Comparison of ENCODE assay signal across 13 mouse cellular contexts in genomic region chr17:66686701-66687489, GRCm38 (mm10).
DNase-seq lines count a peak whose midpoint lies in the region; ATAC-seq and TF ChIP-seq lines count a peak whose summit lies in the region.
"Had no signal": no experiment of that assay in that cellular context is flagged by ENCODE, and none has a peak within 500 bp of the region (broad histone marks: within the 10 kb centered on the region; RNA-seq: fewer than 3 reads in every experiment).

No protein-coding gene starts in this region.

- peaks cover 10% of the 10 kb centered on the region for H3K4me1 ChIP-seq in hindbrain, embryonic 16.5 days (ENCODE audit: control insufficient read depth, insufficient read depth, low read depth, low read length)
- no peaks in the 10 kb centered on the region for H3K4me1 ChIP-seq in midbrain, postnatal 0 days (ENCODE audit: insufficient read depth, low read length)

- H3K4me3 ChIP-seq in hindbrain, embryonic 16.5 days (ENCODE audit: low read length) = no peak overlapping the region
- no peak overlapping the region for H3K4me3 ChIP-seq in midbrain, postnatal 0 days (ENCODE audit: low read depth, low read length)
- H3K4me3 ChIP-seq: limb, embryonic 12.5 days had no signal

- H3K9ac ChIP-seq in hindbrain, embryonic 16.5 days (ENCODE audit: low read depth, low read length) = no peak overlapping the region
- no peak overlapping the region for H3K9ac ChIP-seq in midbrain, postnatal 0 days (replicated peaks; ENCODE audit: low read length, poor library complexity, severe bottlenecking)
- H3K9ac ChIP-seq: limb, embryonic 12.5 days; lung, embryonic 14.5 days had no signal

- DNase-seq in layer of hippocampus, adult 11-12 months (ENCODE audit: low spot score) = peak; percentile 17
- no peak for DNase-seq in layer of hippocampus, postnatal 25 days (ENCODE audit: extremely low spot score in 1 of 2, low spot score in 1 of 2)
- peak; percentile 19 for DNase-seq in cerebellum, adult 8-10 months
- peak; percentile 82 for DNase-seq in midbrain, postnatal 0 days (ENCODE audit: low spot score)
- DNase-seq in adrenal gland, adult (ENCODE audit: inconsistent age in 2 of 2, low spot score in 1 of 2) = no peak
- no peak for DNase-seq in adrenal gland, postnatal 25 days
- DNase-seq: kidney, postnatal 14 days; lung, embryonic 14.5 days; thymus, postnatal 14 days had no signal

- H3K9me3 ChIP-seq in hindbrain, embryonic 16.5 days (ENCODE audit: control insufficient read depth, low read length) = no peaks in the 10 kb centered on the region
- no peaks in the 10 kb centered on the region for H3K9me3 ChIP-seq in midbrain, postnatal 0 days (ENCODE audit: low read length)
- H3K9me3 ChIP-seq: limb, embryonic 12.5 days had no signal

- no peak for TF ChIP-seq CTCF in midbrain, postnatal 0 days (IDR thresholded peaks at IDR 0.05)

- ATAC-seq in hindbrain, embryonic 16.5 days = peak; percentile 79
- ATAC-seq in midbrain, postnatal 0 days (ENCODE audit: low FRiP score) = peak; percentile 63; the same call in 1 of the 2 replicates
- no peak for ATAC-seq in erythroid progenitor cell, adult 5-6 weeks (replicated peaks; ENCODE audit: low FRiP score, poor library complexity, severe bottlenecking)
- ATAC-seq: Patski had no signal

- peak overlapping the region; percentile 42 for H3K27ac ChIP-seq in hindbrain, embryonic 16.5 days (ENCODE audit: low read depth, low read length)
- H3K27ac ChIP-seq in midbrain, postnatal 0 days (ENCODE audit: low read depth, low read length) = no peak overlapping the region
- H3K27ac ChIP-seq: limb, embryonic 12.5 days had no signal

- peaks cover 4% of the 10 kb centered on the region; the same call in 1 of the 2 replicates for H3K36me3 ChIP-seq in hindbrain, embryonic 16.5 days (ENCODE audit: control insufficient read depth, insufficient read depth, low read length)
- peaks cover 10% of the 10 kb centered on the region; the same call in 1 of the 2 replicates for H3K36me3 ChIP-seq in midbrain, postnatal 0 days (ENCODE audit: insufficient read depth, low read length)
- H3K36me3 ChIP-seq: limb, embryonic 12.5 days had no signal

- 47% methylated on average over 25 of the region's 25 CpGs for WGBS in hindbrain, embryonic 16.5 days
- 50% methylated on average over 25 of the region's 25 CpGs for WGBS in midbrain, postnatal 0 days

- H3K27me3 ChIP-seq in hindbrain, embryonic 16.5 days (replicated peaks; ENCODE audit: control insufficient read depth, insufficient read depth, low read length) = no peaks in the 10 kb centered on the region
- H3K27me3 ChIP-seq in midbrain, postnatal 0 days (ENCODE audit: insufficient read depth, low read length) = 0 out of 2 replicates have a peak, but pooled peaks cover 4% of the 10 kb centered on the region
- H3K27me3 ChIP-seq: Patski had no signal

- 0 out of 2 replicates have a peak overlapping the region, but pooled peaks have one; percentile 10 for H3K4me2 ChIP-seq in hindbrain, embryonic 16.5 days (ENCODE audit: low read length)
- no peak overlapping the region for H3K4me2 ChIP-seq in midbrain, postnatal 0 days (ENCODE audit: low read depth, low read length, poor library complexity, severe bottlenecking)
- H3K4me2 ChIP-seq: limb, embryonic 12.5 days; lung, embryonic 14.5 days had no signal

Comparison
In these comparisons a context has a peak if more than half of its experiments do, and no peak if none do; other contexts are left out.
1. DNase-seq: peak in layer of hippocampus, adult 11-12 months (single experiment), cerebellum, adult 8-10 months (single experiment) and midbrain, postnatal 0 days (single experiment); none in layer of hippocampus, postnatal 25 days (0 of 2), adrenal gland, adult (0 of 2) and adrenal gland, postnatal 25 days (single experiment).